Mouse (Mus musculus): ENCODE results near the gene Olfr1221. TPM values are rescaled to one million over a fixed set of nuclear protein-coding genes. Genes with fewer than 3 reads are reported as not detected.

Gene Olfr1221
- polyA plus RNA-seq (2017; shearing (Covaris generic)): not detected

GRCm38 (mm10) chr2:89117183-89117582 is at the start of gene Olfr1221:
TSS of gene Olfr1221 (minus strand) at chr2:89117283.

GRCm38 (mm10) chr2:89163991-89164390 is 46.9 kb upstream of the Olfr1221 start, which contains the start of gene Olfr1224-ps1:
TSS of gene Olfr1224-ps1 (minus strand) at chr2:89164091.

GRCm38 (mm10) chr2:89151460-89151859 is 34.4 kb upstream of the Olfr1221 start, which contains the start of gene Olfr1223:
TSS of gene Olfr1223 (minus strand) at chr2:89151560.

DNA sequence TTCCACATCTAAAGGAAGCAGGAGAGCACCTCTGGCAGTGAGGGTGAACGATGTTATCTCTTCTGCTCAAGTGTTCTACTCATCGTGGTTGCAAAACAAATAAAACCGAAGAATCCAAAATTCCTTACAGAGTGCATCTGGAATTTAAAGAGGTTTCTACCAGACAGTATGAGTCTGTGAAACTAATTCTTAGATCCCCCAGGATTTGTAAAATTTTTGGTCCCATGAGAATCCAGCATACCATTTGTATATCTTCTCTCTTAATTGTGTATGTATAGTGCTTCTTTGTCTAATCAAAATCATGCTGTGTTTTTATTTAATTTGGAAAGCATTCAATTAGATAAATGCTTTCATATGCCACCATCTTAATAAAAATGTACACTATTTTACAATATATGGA is 15.9 kb upstream of the Olfr1221 start, which contains the start of gene Olfr1222:
Gene Olfr1222, minus strand, starts transcription at position 101 of the 400 bp plus-strand sequence.

DNA sequence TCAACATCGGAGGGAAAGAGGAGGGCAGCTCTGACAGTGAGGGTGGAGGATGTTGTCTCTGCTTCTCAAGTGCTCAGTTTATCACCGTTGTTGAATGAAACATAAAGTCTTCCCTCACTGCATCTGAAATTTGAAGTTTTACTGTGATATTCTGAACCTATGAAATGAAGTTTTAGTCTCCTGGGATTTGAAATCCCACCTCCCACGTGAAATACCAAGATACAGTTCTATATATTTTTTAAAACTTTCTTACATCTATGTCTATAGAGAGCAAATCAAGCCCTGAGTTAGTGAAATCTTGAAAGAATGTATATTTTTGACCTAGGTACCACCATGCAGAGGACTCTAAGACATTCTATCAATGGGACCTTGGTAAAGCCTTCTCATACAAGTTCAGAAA is 10.3 kb downstream of the Olfr1221 start, which contains the start of gene Olfr1220:
Gene Olfr1220, minus strand, starts transcription at position 101 of the 400 bp plus-strand sequence.

GRCm38 (mm10) chr2:89083413-89083812 is 33.7 kb downstream of the Olfr1221 start, which contains the start of gene Olfr1219:
TSS of gene Olfr1219 (minus strand) at chr2:89083513.

GRCm38 (mm10) chr2:89061087-89061486 is 56.0 kb downstream of the Olfr1221 start, which contains the start of gene Olfr1218:
TSS of gene Olfr1218 (minus strand) at chr2:89061187.

Other genes starting within 250 kb of the Olfr1221 start
- gene Olfr1208, start 215.0 kb downstream of the Olfr1221 start, polyA plus RNA-seq (2017; shearing (Covaris generic)): not detected
- gene Olfr1209, start 202.1 kb downstream of the Olfr1221 start, polyA plus RNA-seq (2017; shearing (Covaris generic)): not detected
- not detected for gene Olfr1211, start 179.2 kb downstream of the Olfr1221 start, polyA plus RNA-seq (2017; shearing (Covaris generic))
- not detected for gene Olfr1212, start 163.3 kb downstream of the Olfr1221 start, polyA plus RNA-seq (2017; shearing (Covaris generic))
- not detected for gene Gm13762, start 137.0 kb downstream of the Olfr1221 start, polyA plus RNA-seq (2017; shearing (Covaris generic))
- gene Olfr1214, start 124.6 kb downstream of the Olfr1221 start, polyA plus RNA-seq (2017; shearing (Covaris generic)): not detected
- gene Olfr1215, start 110.3 kb downstream of the Olfr1221 start, polyA plus RNA-seq (2017; shearing (Covaris generic)): not detected
- not detected for gene Olfr1216, start 98.9 kb downstream of the Olfr1221 start, polyA plus RNA-seq (2017; shearing (Covaris generic))
- gene Olfr1217, start 85.2 kb downstream of the Olfr1221 start, polyA plus RNA-seq (2017; shearing (Covaris generic)): 0.06 TPM
- gene Olfr1218, start 56.1 kb downstream of the Olfr1221 start, polyA plus RNA-seq (2017; shearing (Covaris generic)): not detected
- not detected for gene Olfr1219, start 33.8 kb downstream of the Olfr1221 start, polyA plus RNA-seq (2017; shearing (Covaris generic))
- not detected for gene Olfr1220, start 10.4 kb downstream of the Olfr1221 start, polyA plus RNA-seq (2017; shearing (Covaris generic))
- not detected for gene Olfr1222, start 15.8 kb upstream of the Olfr1221 start, polyA plus RNA-seq (2017; shearing (Covaris generic))
- gene Olfr1223, start 34.3 kb upstream of the Olfr1221 start, polyA plus RNA-seq (2017; shearing (Covaris generic)): not detected
- gene Olfr1224-ps1, start 46.8 kb upstream of the Olfr1221 start, polyA plus RNA-seq (2017; shearing (Covaris generic)): not detected
- not detected for gene Olfr1225, start 57.4 kb upstream of the Olfr1221 start, polyA plus RNA-seq (2017; shearing (Covaris generic))
- gene Olfr1226, start 82.8 kb upstream of the Olfr1221 start, polyA plus RNA-seq (2017; shearing (Covaris generic)): not detected
- gene Olfr1228, start 136.8 kb upstream of the Olfr1221 start, polyA plus RNA-seq (2017; shearing (Covaris generic)): not detected
- gene Olfr1229, start 170.7 kb upstream of the Olfr1221 start, polyA plus RNA-seq (2017; shearing (Covaris generic)): not detected
- not detected for gene Olfr1230, start 180.0 kb upstream of the Olfr1221 start, polyA plus RNA-seq (2017; shearing (Covaris generic))
- gene Olfr1231, start 189.8 kb upstream of the Olfr1221 start, polyA plus RNA-seq (2017; shearing (Covaris generic)): not detected
- not detected for gene Olfr1232, start 212.4 kb upstream of the Olfr1221 start, polyA plus RNA-seq (2017; shearing (Covaris generic))
- not detected for gene Olfr1233, start 225.1 kb upstream of the Olfr1221 start, polyA plus RNA-seq (2017; shearing (Covaris generic))
- gene Olfr1234, start 247.6 kb upstream of the Olfr1221 start, polyA plus RNA-seq (2017; shearing (Covaris generic)): not detected